Mouse (Mus musculus) thymus, postnatal 25 days (tissue): ENCODE measurements at regions not wholly inside any gene's neighbourhood (a gene's known extent, or its start where the extent isn't known, plus 50 kb on each side); places are given as distances from the start of the nearest gene placed in this dataset.

Experiments used
- DNase-seq: peaks from one replicate; pipeline ENCODE4 v3.0.0; 2022

- DNase-seq, result no peak
Observed at GRCm38 (mm10) chr2:118044666-118045065, 67.0 kb upstream of the Thbs1 start.

GRCm38 (mm10) chr2:118050326-118050725 is 61.4 kb upstream of the Thbs1 start:
- no peak for DNase-seq

GRCm38 (mm10) chr2:118051610-118052009 is 60.1 kb upstream of the Thbs1 start:
- DNase-seq, result no peak

GRCm38 (mm10) chr2:118053512-118053911 is 58.2 kb upstream of the Thbs1 start:
- DNase-seq, result no peak

- DNase-seq, result no peak
Observed at GRCm38 (mm10) chr2:118058654-118059395, 52.9 kb upstream of the Thbs1 start.

GRCm38 (mm10) chr2:118061291-118061690 is 50.4 kb upstream of the Thbs1 start:
- no peak for DNase-seq
